Mouse (Mus musculus) cerebellum, adult 8-10 months (tissue): ENCODE results near the gene Mymx.
A peak's percentile ranks its signal among the peaks of the same experiment; 100 is the strongest.

Experiments
- DNase-seq: peaks from one replicate; pipeline ENCODE4 v3.0.0; 2022

Gene Mymx

DNA sequence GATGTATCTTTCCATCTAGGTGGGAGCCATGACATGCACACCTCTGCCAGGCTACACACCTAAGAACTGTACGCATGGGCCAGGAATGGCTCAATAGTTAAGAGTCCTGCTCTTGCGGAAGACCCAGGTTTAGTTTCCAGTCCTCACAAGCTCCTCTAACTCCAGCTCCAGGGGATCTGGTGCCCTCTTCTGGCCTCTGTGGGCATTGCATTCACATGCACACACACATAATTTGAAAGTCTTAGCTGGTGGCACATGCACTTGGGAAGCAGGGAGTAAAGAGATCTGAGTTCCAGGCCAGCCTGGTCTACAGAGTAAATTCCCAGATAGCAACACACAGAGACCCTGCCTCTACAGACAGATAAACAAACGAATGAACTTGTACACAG, 15.5 kb downstream of the Mymx start:
- peak; percentile 34 for DNase-seq

- DNase-seq = peak; percentile 17
These were observed 16.0 kb downstream of the Mymx start for GRCm38 (mm10) chr17:45585725-45586448.

DNA sequence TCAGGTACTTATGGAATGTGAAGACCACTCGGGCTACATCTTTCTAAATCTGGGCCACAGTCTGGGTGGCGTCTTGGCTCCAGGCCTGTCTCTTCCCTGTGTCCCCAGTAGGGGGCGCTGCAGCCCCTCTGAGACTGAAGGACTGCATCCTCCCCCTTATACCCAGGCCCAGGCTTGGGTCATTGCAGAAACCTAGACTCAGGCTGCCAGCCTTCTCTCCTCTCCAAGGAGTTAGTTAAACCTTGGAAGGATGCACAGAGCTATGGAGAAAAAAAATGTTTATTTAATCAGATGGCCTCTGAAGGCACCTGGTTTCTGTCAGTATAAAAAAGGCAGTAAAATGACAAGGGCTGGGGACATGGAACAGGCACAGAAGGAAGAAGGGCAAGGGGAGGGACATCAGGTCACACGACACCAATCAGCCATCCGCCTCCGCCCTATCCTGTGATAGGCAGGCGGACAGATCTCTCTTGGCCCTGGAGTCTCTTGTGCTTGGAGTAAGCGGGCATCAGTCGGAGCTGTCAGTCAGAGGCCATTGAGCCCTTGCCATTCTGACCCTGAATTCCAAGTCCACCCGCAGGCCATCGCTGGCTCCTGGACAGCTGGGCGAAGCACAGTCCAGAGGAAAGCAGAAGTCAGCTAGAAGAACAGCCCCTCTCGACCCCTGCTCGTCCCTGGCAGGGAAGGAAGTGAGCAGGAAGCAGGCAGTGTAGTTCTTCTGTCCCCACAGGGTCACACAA, 16.8 kb downstream of the Mymx start:
- DNase-seq = peak; percentile 79

DNA sequence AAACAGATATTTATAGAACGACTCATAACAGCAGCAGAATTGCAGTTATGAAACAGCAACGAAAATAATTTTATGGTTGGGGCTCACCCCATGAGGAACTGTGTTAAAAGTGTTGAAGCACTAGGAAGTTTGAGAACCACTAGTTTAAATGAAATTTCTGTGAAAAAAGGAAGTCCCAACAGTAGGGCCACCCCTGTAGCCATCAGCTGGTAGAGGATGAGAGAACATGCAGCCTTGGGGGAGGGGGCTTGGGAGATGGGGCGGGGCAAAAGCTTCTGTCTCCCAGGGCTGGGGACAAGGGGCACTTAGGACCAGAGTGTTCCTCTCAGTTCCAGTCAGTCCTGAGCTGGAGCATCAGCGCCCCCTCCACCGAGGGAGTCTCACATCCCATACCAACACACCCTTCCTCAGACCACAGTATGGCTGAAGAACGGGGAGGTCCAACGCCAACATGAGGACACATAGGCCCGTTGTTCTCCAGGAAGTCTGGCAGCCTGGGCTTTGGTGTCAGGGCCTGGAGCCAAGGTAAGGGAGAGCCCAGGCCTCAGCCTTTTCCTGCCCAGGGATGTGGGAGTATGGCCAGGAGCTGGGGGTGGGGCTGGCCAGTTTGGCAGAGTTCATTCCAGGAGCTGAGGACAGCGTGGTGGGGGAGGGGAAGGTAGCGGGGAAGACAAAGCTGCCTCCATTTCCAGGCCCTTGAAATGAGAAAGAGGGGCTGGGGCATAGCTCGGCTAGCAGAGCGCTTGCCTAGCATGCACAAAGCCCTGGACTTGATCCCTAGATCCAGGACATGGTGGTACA, 17.6 kb downstream of the Mymx start:
- DNase-seq = peak; percentile 68

DNA sequence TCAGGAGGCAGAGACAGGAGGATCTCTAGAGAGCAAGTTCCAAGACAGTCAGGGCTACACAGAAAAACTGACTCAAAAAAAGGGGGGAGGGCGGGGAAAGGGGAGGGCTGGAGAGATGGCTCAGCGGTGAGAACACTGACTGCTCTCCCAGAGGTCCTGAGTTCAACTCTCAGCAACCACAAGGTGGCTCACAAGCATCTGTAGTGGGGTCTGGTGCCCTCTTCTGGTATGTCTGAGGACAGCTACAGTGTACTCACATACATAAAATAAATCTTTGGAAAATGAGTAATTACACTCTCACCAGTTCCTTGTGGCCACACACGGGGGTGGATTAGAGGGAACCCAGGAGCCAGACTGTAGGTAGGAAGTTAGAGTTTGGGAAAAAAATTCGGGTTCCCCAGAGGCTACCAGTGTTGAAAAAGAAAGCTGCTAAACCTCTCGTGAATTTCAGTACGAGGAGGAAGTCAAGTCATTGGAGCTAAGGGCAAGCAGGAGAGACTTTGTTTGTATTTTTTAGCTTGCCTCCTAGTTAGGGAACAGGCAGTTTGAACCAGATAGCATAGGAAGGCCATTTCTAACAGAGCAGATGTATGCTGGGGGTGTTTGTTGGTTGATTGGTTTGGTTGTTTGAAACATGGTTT, 19.1 kb downstream of the Mymx start:
- DNase-seq = no peak

DNA sequence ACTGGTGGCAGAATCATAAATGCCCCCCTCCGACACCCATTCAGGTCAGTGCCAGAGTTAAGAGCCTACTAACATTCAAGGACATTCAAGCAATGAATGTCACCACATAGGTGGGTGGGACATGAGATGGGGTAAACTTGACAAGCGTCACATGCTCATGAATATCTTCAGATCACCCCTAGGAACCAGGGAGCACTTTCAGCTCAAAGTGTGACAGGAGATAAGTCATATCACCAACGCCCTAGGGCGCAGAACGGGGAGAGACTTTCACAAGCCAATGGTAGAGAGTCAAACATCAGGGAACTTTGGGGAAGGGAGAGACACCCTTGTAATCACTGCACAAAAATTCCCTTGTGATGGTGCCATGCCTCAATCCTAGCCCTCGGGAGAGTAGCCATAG, 19.7 kb downstream of the Mymx start:
- no peak for DNase-seq

DNA sequence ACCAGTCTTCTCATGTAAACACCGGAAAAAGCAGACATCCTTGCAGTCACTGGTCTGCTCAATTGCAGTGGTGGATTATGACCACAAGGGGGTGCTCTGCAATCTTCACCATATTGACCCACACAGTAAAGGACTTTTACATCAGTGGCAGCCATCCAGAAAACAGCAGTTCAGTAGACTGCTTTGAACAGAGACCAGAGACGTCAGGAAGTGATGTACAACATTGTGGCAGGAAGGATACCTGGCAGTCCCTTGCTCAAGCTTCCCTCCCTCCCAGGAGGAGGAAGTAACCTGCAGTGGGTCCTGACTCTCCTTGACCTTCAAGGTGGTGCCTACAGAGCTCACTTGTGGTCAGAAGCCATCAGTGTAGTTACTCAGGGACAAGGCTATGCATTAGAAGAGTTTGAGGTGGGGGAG, 20.3 kb downstream of the Mymx start:
- peak; percentile 73 for DNase-seq

GRCm38 (mm10) chr17:45580958-45581477, 20.9 kb downstream of the Mymx start:
- no peak for DNase-seq

DNA sequence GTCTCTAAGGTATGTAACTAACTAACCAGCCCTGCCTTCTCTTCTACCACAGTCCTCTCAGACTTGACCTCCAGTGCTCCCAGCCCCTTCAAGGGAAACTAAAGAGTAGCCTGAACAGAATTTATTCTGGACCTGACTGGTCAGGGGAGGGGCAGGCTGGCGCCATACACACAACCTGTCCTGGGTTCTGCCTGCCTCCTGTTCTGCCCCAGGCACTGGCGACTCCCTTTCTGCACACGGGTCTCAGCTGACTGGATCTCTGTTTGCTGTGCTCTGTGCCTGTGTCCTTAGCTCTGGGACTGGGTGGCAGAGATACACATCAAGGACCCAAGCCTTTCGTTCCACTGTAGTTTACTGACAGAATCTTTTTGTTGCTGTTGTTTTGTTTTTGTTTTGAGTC, 22.3 kb downstream of the Mymx start:
- DNase-seq = no peak

DNA sequence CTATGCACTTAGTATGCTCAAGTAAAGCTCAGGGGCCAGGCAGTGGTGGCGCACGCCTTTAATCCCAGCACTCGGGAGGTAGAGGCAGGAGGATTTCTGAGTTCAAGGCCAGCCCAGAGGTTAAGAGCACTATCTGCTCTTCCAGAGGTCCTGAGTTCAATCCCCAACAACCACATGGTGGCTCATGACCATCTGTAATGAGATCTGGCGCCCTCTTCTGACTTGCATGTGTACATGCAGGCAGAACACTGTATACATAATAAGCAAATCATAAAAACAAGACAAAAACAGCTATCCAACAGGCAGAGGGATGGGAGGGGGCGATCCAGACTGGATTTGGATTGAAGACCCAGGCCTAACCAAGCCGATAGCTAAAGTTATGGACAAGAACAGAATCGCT, 23.1 kb downstream of the Mymx start:
- DNase-seq = no peak

- DNase-seq = no peak
These were observed 23.7 kb downstream of the Mymx start for GRCm38 (mm10) chr17:45578242-45578641.

GRCm38 (mm10) chr17:45575123-45575897, 26.6 kb downstream of the Mymx start:
- no peak for DNase-seq

- DNase-seq = peak; percentile 84
These were observed 27.7 kb downstream of the Mymx start for GRCm38 (mm10) chr17:45574129-45574761.

GRCm38 (mm10) chr17:45573780-45574123, 28.1 kb downstream of the Mymx start:
- peak; percentile 95 for DNase-seq

- peak; percentile 99 for DNase-seq
These were observed 28.7 kb downstream of the Mymx start, which contains the start of gene Hsp90ab1 for GRCm38 (mm10) chr17:45573087-45573779. Gene Hsp90ab1 (minus strand): TSS chr17:45573271.

DNA sequence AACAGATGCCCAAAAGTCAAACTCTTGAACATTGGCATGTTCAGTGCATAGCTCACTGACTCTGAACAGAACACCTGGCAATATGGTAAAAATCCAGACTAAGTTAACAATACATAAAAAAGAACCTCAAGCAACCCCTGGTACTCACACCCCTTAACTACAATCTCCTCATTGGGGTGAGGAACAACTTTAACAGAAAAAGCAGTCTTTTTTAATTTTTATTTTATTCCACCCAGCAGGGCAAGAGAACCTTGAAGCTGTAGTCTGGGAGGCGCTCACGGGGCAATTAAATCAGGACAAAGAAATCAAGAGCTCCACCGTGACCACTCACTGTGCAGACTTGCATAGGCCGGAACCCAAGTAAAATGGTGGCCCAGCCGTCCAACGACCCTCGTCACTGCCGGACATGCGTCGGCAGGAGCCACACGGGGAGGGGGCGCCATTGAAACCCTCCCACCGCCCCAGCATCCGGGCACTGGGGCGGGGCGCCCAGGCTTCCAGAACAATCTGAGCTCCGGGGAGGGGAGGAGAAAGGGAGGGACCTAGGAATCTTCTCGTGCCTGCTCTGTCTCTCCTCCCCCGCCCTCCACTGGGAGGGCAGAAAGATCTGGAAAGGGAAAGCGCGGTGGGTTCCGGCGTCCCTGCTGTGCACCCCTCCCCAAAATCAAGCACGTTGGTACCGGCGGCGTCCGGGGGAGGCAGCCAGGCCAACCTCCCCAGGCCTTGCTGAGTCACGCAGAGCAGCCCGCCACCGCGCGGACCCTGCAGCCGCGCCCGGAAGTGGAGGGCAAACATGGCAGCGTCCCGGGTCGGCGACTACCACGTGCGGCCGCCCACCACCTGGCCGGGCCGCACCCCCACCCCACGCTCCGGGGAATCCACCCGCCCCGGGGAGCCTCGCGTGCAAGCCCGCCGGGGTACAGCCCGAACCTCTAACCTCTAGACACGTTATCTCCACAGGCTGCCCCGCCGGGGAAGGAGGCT, 29.5 kb downstream of the Mymx start:
- peak; percentile 70 for DNase-seq

DNA sequence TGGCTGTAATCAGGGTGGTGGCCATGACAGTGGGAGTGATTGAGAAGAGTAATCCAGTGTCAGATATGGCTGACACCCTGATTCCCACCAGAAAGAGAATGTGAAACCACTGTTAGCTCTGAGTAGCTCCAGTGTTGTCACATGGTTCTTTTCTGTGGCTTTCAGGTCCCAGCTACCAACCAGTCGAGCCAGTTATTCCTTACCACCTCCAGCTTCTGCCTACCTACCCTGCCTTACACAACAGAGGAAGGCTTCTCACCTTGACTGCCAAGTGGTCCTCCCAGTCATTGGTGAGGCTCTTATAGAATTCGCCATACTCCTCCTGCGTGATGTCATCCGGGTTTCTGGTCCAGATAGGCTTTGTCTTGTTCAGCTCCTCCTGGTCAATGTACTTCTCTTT, 31.9 kb downstream of the Mymx start:
- no peak for DNase-seq

DNA sequence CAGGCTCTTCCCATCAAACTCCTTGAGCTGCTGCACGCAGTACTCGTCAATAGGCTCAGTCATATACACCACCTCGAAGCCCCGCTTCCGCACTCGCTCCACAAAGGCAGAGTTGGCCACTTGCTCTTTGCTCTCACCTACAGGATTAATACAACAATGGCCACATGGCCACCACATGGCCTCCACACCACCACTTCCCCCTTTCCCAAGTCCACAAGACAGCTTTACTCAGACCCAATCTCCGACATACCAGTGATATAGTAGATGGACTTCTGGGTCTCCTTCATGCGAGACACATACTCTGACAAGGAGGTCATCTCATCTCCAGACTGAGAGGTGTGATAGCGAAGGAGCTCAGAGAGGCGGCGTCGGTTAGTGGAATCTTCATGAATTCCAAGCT, 32.9 kb downstream of the Mymx start:
- DNase-seq = no peak

- no peak for DNase-seq
These were observed 34.7 kb downstream of the Mymx start for GRCm38 (mm10) chr17:45567162-45567601.
